In genomic region chr2:77458431-77458830, GRCm38 (mm10) we compare ENCODE assay signal across 7 mouse cellular contexts.
"Had no signal": no experiment of that assay in that cellular context is flagged by ENCODE, and none has a peak within 500 bp of the region (broad histone marks: within the 10 kb centered on the region; RNA-seq: fewer than 3 reads in every experiment).

No protein-coding gene starts in this region.

- DNase-seq: lung, adult 18-20 months; lung, embryonic 14.5 days; lung, postnatal 10 days; right cerebral cortex, postnatal 14 days; thymus, adult 2 months; thymus, postnatal 25 days; thymus, postnatal 4 days had no signal
